Mouse (Mus musculus) intestine, embryonic 16.5 days (tissue): ENCODE results near the gene Gsg1l. TPM values are rescaled to one million over a fixed set of nuclear protein-coding genes. Genes with fewer than 3 reads are reported as not detected.

Source experiments
- ATAC-seq: fragments of 200-750 bp; cut with Nextera tagmentation; 2 replicates; pipeline ENCODE4 v1.8.0; 2017; ENCODE audit warnings: moderate TSS enrichment, moderate library complexity
- H3K27ac ChIP-seq: fragments of 300-500 bp; sonication (generic); 2 replicates; pipeline ENCODE4 v1.5.1; 2014; ENCODE audit warnings: mild to moderate bottlenecking, low read length
- H3K27me3 ChIP-seq: fragments of 300-500 bp; sonication (generic); replicated peaks from 2 replicates; pipeline ENCODE4 v1.6.1; 2014; ENCODE audit warnings: low read length, control low read depth, mixed read lengths; ENCODE audit not compliant: control insufficient read depth, insufficient read depth
- H3K36me3 ChIP-seq: fragments of 300-500 bp; sonication (generic); 2 replicates; pipeline ENCODE4 v1.6.1; 2014; ENCODE audit warnings: low read length, control low read depth; ENCODE audit not compliant: control insufficient read depth, insufficient read depth
- H3K4me1 ChIP-seq: fragments of 300-500 bp; sonication (generic); 2 replicates; pipeline ENCODE4 v1.6.1; 2014; ENCODE audit warnings: low read length, control low read depth, mixed read lengths; ENCODE audit not compliant: control insufficient read depth, insufficient read depth
- H3K4me2 ChIP-seq: fragments of 300-500 bp; sonication (generic); 2 replicates; pipeline ENCODE4 v1.6.1; 2014; ENCODE audit warnings: low read depth, low read length, control low read depth
- H3K4me3 ChIP-seq: fragments of 300-500 bp; sonication (generic); 2 replicates; pipeline ENCODE4 v1.5.1; 2014; ENCODE audit warnings: mild to moderate bottlenecking, low read length
- H3K9ac ChIP-seq: fragments of 300-500 bp; sonication (generic); 2 replicates; pipeline ENCODE4 v1.6.1; 2014; ENCODE audit warnings: low read depth, low read length
- H3K9me3 ChIP-seq: fragments of 300-500 bp; sonication (generic); 2 replicates; pipeline ENCODE4 v1.6.1; 2016; ENCODE audit warnings: low read length, control low read depth; ENCODE audit not compliant: control insufficient read depth
- WGBS: fragments of 180-500 bp; shearing (Covaris S2); extraction: QIAGEN DNeasy Blood & Tissue Kit; methylation state at CpG from one replicate; pipeline ENCODE4 v1.1.7; 2014; 5-methylcytosine and 5-hydroxymethylcytosine counted together
- polyA plus RNA-seq: library from polyadenylated mRNA; unstranded; fragments of >200 nt; fragmentation: Nextera tagmentation; extraction: Ambion mirVana; gene quantifications from 2 replicates; pipeline ENCODE4 v1.2.1, GENCODE M21; 2015

Gsg1l gene
- polyA plus RNA-seq, 1 experiment from 2014 or later = 0.48 TPM

GRCm38 (mm10) chr7:125828561-125828960 lies 253.7 kb downstream of the Gsg1l start:
- peaks cover 16% of the 10 kb centered on the region for H3K4me1 ChIP-seq
- ATAC-seq = no peak
- H3K4me3 ChIP-seq = no peak overlapping the region
- no peaks in the 10 kb centered on the region for H3K27me3 ChIP-seq
- no peaks in the 10 kb centered on the region for H3K36me3 ChIP-seq
- WGBS = 72% methylated on average over 5 of the region's 5 CpGs
- no peak overlapping the region for H3K9ac ChIP-seq
- no peak overlapping the region for H3K4me2 ChIP-seq
- H3K9me3 ChIP-seq = no peaks in the 10 kb centered on the region
- no peak overlapping the region for H3K27ac ChIP-seq

Other genes with a start within 250 kb of the Gsg1l start
- 27.3 and 28.2 TPM in 2 replicates for gene Xpo6, start 118.1 kb upstream of the Gsg1l start, polyA plus RNA-seq
- gene Sbk1, start 190.2 kb upstream of the Gsg1l start, polyA plus RNA-seq = 7.1 and 8.9 TPM in 2 replicates